Comparison of ENCODE assay signal across 23 mouse cellular contexts in genomic region chr9:97098985-97099384, GRCm38 (mm10). TPM values are rescaled to one million over a fixed set of nuclear protein-coding genes. Genes with fewer than 3 reads are reported as not detected.
DNase-seq lines count a peak whose midpoint lies in the region; ATAC-seq and TF ChIP-seq lines count a peak whose summit lies in the region.
"Had no signal": no experiment of that assay in that cellular context is flagged by ENCODE, and none has a peak within 500 bp of the region (broad histone marks: within the 10 kb centered on the region; RNA-seq: fewer than 3 reads in every experiment).

No protein-coding gene starts in this region.

- no peak for TF ChIP-seq POLR2A in ES-Bruce4 (IDR thresholded peaks at IDR 0.05; ENCODE audit: insufficient read depth, low read length)

- H3K36me3 ChIP-seq in intestine, embryonic 15.5 days, result peaks cover 11% of the 10 kb centered on the region; the same call in 1 of the 2 replicates
- H3K36me3 ChIP-seq in intestine, postnatal 0 days (ENCODE audit: control insufficient read depth, insufficient read depth), result peaks cover 24% of the 10 kb centered on the region
- H3K36me3 ChIP-seq in liver, embryonic 16.5 days (ENCODE audit: control insufficient read depth, insufficient read depth), result no peaks in the 10 kb centered on the region; the same call in none of the 2 replicates
- peaks cover 7% of the 10 kb centered on the region; the same call in 1 of the 2 replicates for H3K36me3 ChIP-seq in liver, postnatal 0 days (replicated peaks; ENCODE audit: insufficient read depth, low read length)
- peaks cover 61% of the 10 kb centered on the region for H3K36me3 ChIP-seq in ES-Bruce4 (ENCODE audit: control insufficient read depth, insufficient read depth, low read length, poor library complexity, severe bottlenecking)

- TF ChIP-seq EP300 in liver, postnatal 0 days (IDR thresholded peaks at IDR 0.05; ENCODE audit: low read depth), result no peak
- TF ChIP-seq EP300 in ES-Bruce4 (IDR thresholded peaks at IDR 0.05; ENCODE audit: insufficient read depth, low read depth, low read length), result no peak

- no peaks in the 10 kb centered on the region for H3K9me3 ChIP-seq in intestine, embryonic 15.5 days
- no peaks in the 10 kb centered on the region for H3K9me3 ChIP-seq in intestine, postnatal 0 days (ENCODE audit: control insufficient read depth)
- no peaks in the 10 kb centered on the region for H3K9me3 ChIP-seq in liver, embryonic 16.5 days (replicated peaks; ENCODE audit: control insufficient read depth, low read length)
- no peaks in the 10 kb centered on the region for H3K9me3 ChIP-seq in liver, postnatal 0 days (ENCODE audit: low read length)
- H3K9me3 ChIP-seq in ES-Bruce4 (replicated peaks; ENCODE audit: control insufficient read depth, insufficient read depth, low read length, poor library complexity, severe bottlenecking), result no peaks in the 10 kb centered on the region
- H3K9me3 ChIP-seq: embryonic facial prominence, embryonic 10.5 days; embryonic facial prominence, embryonic 12.5 days; forebrain, embryonic 13.5 days; forebrain, embryonic 15.5 days had no signal

- no peak overlapping the region for H3K4me2 ChIP-seq in intestine, embryonic 15.5 days (replicated peaks)
- H3K4me2 ChIP-seq in intestine, postnatal 0 days (replicated peaks; ENCODE audit: low read depth), result no peak overlapping the region
- H3K4me2 ChIP-seq in liver, embryonic 16.5 days (ENCODE audit: low read depth, low read length), result no peak overlapping the region
- no peak overlapping the region for H3K4me2 ChIP-seq in liver, postnatal 0 days (ENCODE audit: low read depth, low read length)
- H3K4me2 ChIP-seq: embryonic facial prominence, embryonic 12.5 days; forebrain, embryonic 13.5 days; forebrain, embryonic 15.5 days had no signal

- WGBS in intestine, embryonic 15.5 days, result 58% methylated on average over 4 of the region's 4 CpGs
- 37% methylated on average over 4 of the region's 4 CpGs for WGBS in intestine, postnatal 0 days
- 34% methylated on average over 4 of the region's 4 CpGs for WGBS in liver, embryonic 16.5 days (ENCODE audit: insufficient replicate concordance)
- 47% methylated on average over 4 of the region's 4 CpGs for WGBS in liver, postnatal 0 days (ENCODE audit: insufficient replicate concordance)

- no peak overlapping the region for H3K4me3 ChIP-seq in intestine, embryonic 15.5 days (replicated peaks)
- no peak overlapping the region for H3K4me3 ChIP-seq in intestine, postnatal 0 days (ENCODE audit: low read depth, low read length)
- H3K4me3 ChIP-seq in liver, embryonic 16.5 days (ENCODE audit: low read depth, low read length), result no peak overlapping the region
- H3K4me3 ChIP-seq in liver, postnatal 0 days (ENCODE audit: low read depth, low read length), result no peak overlapping the region
- no peak overlapping the region for H3K4me3 ChIP-seq in ES-Bruce4 (ENCODE audit: low read depth, low read length)
- H3K4me3 ChIP-seq: embryonic facial prominence, embryonic 10.5 days; embryonic facial prominence, embryonic 12.5 days; forebrain, embryonic 13.5 days; forebrain, embryonic 15.5 days had no signal

- H3K27ac ChIP-seq in intestine, embryonic 15.5 days, result no peak overlapping the region
- H3K27ac ChIP-seq in intestine, postnatal 0 days (ENCODE audit: low read depth, low read length), result no peak overlapping the region
- H3K27ac ChIP-seq in liver, embryonic 16.5 days (ENCODE audit: low read length), result no peak overlapping the region
- H3K27ac ChIP-seq in liver, postnatal 0 days (ENCODE audit: low read depth), result no peak overlapping the region
- H3K27ac ChIP-seq in ES-Bruce4 (ENCODE audit: insufficient read depth, low read length), result 0 out of 2 replicates have a peak overlapping the region, but pooled peaks have one; percentile 28
- H3K27ac ChIP-seq: embryonic facial prominence, embryonic 10.5 days; embryonic facial prominence, embryonic 12.5 days; forebrain, embryonic 13.5 days; forebrain, embryonic 15.5 days had no signal

- no peaks in the 10 kb centered on the region for H3K27me3 ChIP-seq in intestine, embryonic 15.5 days (replicated peaks)
- H3K27me3 ChIP-seq in intestine, postnatal 0 days (replicated peaks; ENCODE audit: control insufficient read depth, insufficient read depth, low read length), result no peaks in the 10 kb centered on the region
- peaks cover 18% of the 10 kb centered on the region for H3K27me3 ChIP-seq in liver, embryonic 16.5 days (ENCODE audit: control insufficient read depth, insufficient read depth, low read depth, low read length)
- H3K27me3 ChIP-seq in liver, postnatal 0 days (ENCODE audit: insufficient read depth, low read length), result peaks cover 7% of the 10 kb centered on the region
- no peaks in the 10 kb centered on the region for H3K27me3 ChIP-seq in ES-Bruce4 (ENCODE audit: control insufficient read depth, insufficient read depth, low read length, poor library complexity, severe bottlenecking)
- H3K27me3 ChIP-seq: CH12.LX; embryonic facial prominence, embryonic 12.5 days; forebrain, embryonic 13.5 days; forebrain, embryonic 15.5 days had no signal

- 0 out of 2 replicates have a peak, but pooled peaks cover 3% of the 10 kb centered on the region for H3K4me1 ChIP-seq in intestine, embryonic 15.5 days (replicated peaks)
- H3K4me1 ChIP-seq in intestine, postnatal 0 days (replicated peaks; ENCODE audit: control insufficient read depth, insufficient read depth, low read length), result no peaks in the 10 kb centered on the region
- H3K4me1 ChIP-seq in liver, embryonic 16.5 days (ENCODE audit: control insufficient read depth, low read depth, low read length), result peaks cover 4% of the 10 kb centered on the region
- H3K4me1 ChIP-seq in liver, postnatal 0 days (ENCODE audit: insufficient read depth), result 0 out of 2 replicates have a peak, but pooled peaks cover 3% of the 10 kb centered on the region
- H3K4me1 ChIP-seq in ES-Bruce4 (ENCODE audit: control insufficient read depth, insufficient read depth, low read length), result no peaks in the 10 kb centered on the region
- H3K4me1 ChIP-seq: embryonic facial prominence, embryonic 10.5 days; embryonic facial prominence, embryonic 12.5 days had no signal

- TF ChIP-seq CTCF in intestine, postnatal 0 days (IDR thresholded peaks at IDR 0.05; ENCODE audit: low read depth), result no peak
- TF ChIP-seq CTCF in liver, postnatal 0 days (IDR thresholded peaks at IDR 0.05; ENCODE audit: low read depth), result no peak
- no peak for TF ChIP-seq CTCF in ES-Bruce4 (IDR thresholded peaks at IDR 0.05; ENCODE audit: low read depth, low read length)

- 0 out of 2 replicates have a peak, but pooled peaks have one; percentile 23 for ATAC-seq in intestine, embryonic 15.5 days
- ATAC-seq in intestine, postnatal 0 days, result no peak
- peak; percentile 30; the same call in 1 of the 2 replicates for ATAC-seq in liver, embryonic 16.5 days (ENCODE audit: low read depth)
- ATAC-seq in liver, postnatal 0 days, result no peak
- ATAC-seq: CD4-positive, CD25-positive, alpha-beta regulatory T cell, adult 4 months; forebrain, embryonic 13.5 days; forebrain, embryonic 15.5 days had no signal

- DNase-seq in liver, postnatal 0 days, result no peak
- DNase-seq in yolk sac, embryonic 10.5 days (ENCODE audit: low spot score), result peak; percentile 38
- DNase-seq in cerebellum, postnatal 4 days (ENCODE audit: low spot score in 2 of 2), result no peak
- DNase-seq: adrenal gland, adult 2 months; adrenal gland, postnatal 10 days; adrenal gland, postnatal 25 days; B cell, adult 2 months; cerebellum, adult 11 months; cerebellum, adult 18-20 months; cerebellum, adult 8-10 months; cerebellum, adult 9-11 months; cerebellum, postnatal 14 days; cerebellum, postnatal 36 days had no signal

- H3K9ac ChIP-seq in intestine, embryonic 15.5 days, result no peak overlapping the region
- H3K9ac ChIP-seq in intestine, postnatal 0 days (ENCODE audit: low read depth, low read length), result no peak overlapping the region
- H3K9ac ChIP-seq in liver, embryonic 16.5 days (ENCODE audit: low read depth, low read length), result no peak overlapping the region
- no peak overlapping the region for H3K9ac ChIP-seq in liver, postnatal 0 days (replicated peaks)
- H3K9ac ChIP-seq in ES-Bruce4 (ENCODE audit: low read depth, poor library complexity, severe bottlenecking), result no peak overlapping the region
- H3K9ac ChIP-seq: embryonic facial prominence, embryonic 12.5 days; forebrain, embryonic 13.5 days; forebrain, embryonic 15.5 days had no signal

RNA-seq across cellular contexts. Expression of gene Slc25a36, which starts 12.0 kb away (rescaled TPM):
- polyA plus RNA-seq in intestine, embryonic 15.5 days (2015; fragmentation: Nextera tagmentation; extraction: Ambion mirVana), result 58.0 and 63.1 TPM in 2 replicates
- 47.7 and 56.9 TPM in 2 replicates for polyA plus RNA-seq in intestine, postnatal 0 days (2015; fragmentation: Nextera tagmentation; extraction: Ambion mirVana)
- polyA plus RNA-seq in liver, embryonic 16.5 days (2015; fragmentation: Nextera tagmentation; extraction: Ambion mirVana), result 8.0 and 8.2 TPM in 2 replicates
- polyA plus RNA-seq in liver, postnatal 0 days (2015; fragmentation: Nextera tagmentation; extraction: Ambion mirVana), result 4.3 and 4.8 TPM in 2 replicates
- 401 and 402 TPM in 2 replicates for polyA plus RNA-seq in ES-Bruce4 (2011; ENCODE audit: insufficient read depth, insufficient read length, low read depth, missing spikeins)

Comparison
In these comparisons a context has a peak if more than half of its experiments do, and no peak if none do; other contexts are left out.
1. ATAC-seq: peak in intestine, embryonic 15.5 days (single experiment) and liver, embryonic 16.5 days (single experiment); none in intestine, postnatal 0 days (single experiment) and liver, postnatal 0 days (single experiment).